Mouse (Mus musculus): ENCODE measurements around the gene Sco2.

DNA sequence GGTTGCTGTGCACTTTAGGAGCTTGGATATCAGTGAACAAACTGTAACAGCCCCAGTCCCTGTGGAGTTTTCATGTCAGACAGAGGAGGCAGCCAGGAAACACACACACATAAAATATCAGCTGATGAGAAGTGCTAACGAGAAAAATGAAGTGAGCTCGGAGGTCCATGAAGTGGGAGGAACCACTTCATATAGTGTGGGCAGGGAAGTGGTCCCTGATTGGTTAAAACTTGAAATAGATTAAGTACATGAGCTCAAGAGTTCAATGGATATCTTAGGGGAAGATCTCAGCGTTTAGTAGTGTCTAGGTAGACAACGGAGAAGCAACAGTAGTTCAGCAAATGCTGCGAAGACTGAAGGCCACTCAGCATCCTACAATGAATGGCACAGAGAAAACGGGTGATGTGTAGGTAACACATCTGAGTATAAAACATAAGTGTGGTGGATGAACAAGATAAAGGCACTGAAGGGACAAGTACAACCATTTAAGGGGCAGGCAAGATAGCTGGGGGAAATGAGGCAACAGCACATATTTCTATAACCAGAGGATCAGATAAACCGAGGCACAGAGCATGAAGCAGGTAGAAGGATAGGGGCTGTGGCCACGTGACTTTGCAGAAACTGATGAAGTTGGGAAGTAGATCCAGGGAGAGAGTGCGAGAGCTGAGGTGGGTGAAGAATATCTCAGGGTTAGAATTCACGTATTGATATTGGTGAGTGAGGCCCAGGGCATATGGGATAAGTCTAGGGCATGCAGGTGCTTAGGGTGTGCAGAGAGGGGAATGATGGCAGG lies 31.4 kb upstream of the Sco2 start:
- TF ChIP-seq CTCF (IDR thresholded peaks at IDR 0.05; ENCODE audit: borderline replicate concordance, control insufficient read depth, extremely low read depth, insufficient read depth, low read length, poor library complexity) (no peak), POLR2A (IDR thresholded peaks at IDR 0.05; ENCODE audit: control insufficient read depth, extremely low read depth, insufficient read depth, low read length, poor library complexity) (no peak)

Data from thymus, adult 2 months (tissue).